Mouse (Mus musculus): ENCODE results near the gene Btbd35f6. TPM values are rescaled to one million over a fixed set of nuclear protein-coding genes. Genes with fewer than 3 reads are reported as not detected.

Gene Btbd35f6
- not detected for polyA plus RNA-seq (2014; fragmentation: Illumina TruSeq; extraction: RNeasy Lipid Tissue Mini Kit (QIAGEN cat#74804); ENCODE audit: low read depth, low replicate concordance)

GRCm38 (mm10) chrX:33956440-33956839 is at the start of gene Btbd35f6:
Gene Btbd35f6, minus strand, starts transcription at chrX:33956540.

GRCm38 (mm10) chrX:33986716-33987115 is 30.4 kb upstream of the Btbd35f6 start, which contains the start of gene Gm21870:
Gene Gm21870, minus strand, starts transcription at chrX:33986816.

Other genes starting within 250 kb of the Btbd35f6 start
- not detected for gene Gm21870, start 30.3 kb upstream of the Btbd35f6 start, polyA plus RNA-seq (2014; fragmentation: Illumina TruSeq; extraction: RNeasy Lipid Tissue Mini Kit (QIAGEN cat#74804); ENCODE audit: low read depth, low replicate concordance)
- gene Btbd35f9, start 205.0 kb upstream of the Btbd35f6 start, polyA plus RNA-seq (2014; fragmentation: Illumina TruSeq; extraction: RNeasy Lipid Tissue Mini Kit (QIAGEN cat#74804); ENCODE audit: low read depth, low replicate concordance): not detected

All from kidney, adult 10 weeks (tissue).